Mouse (Mus musculus) embryonic fibroblast, embryonic 13.5 days (primary cell): ENCODE data around the gene Ubtd2. TPM values are rescaled to one million over a fixed set of nuclear protein-coding genes. Genes with fewer than 3 reads are reported as not detected.

Experiments
- H3K27ac ChIP-seq: 2 replicates; pipeline ENCODE4 v1.5.1; 2012; ENCODE audit warnings: low read length, control low read depth, inconsistent platforms; ENCODE audit not compliant: insufficient read depth
- H3K4me1 ChIP-seq: 2 replicates; pipeline ENCODE4 v1.6.1; 2011; ENCODE audit warnings: low read length; ENCODE audit not compliant: control insufficient read depth, insufficient read depth
- H3K4me3 ChIP-seq: 2 replicates; pipeline ENCODE4 v1.5.1; 2011; ENCODE audit warnings: mild to moderate bottlenecking, control low read depth, low read length; ENCODE audit not compliant: insufficient read depth
- CTCF ChIP-seq: IDR thresholded peaks from 2 replicates; pipeline ENCODE4 v1.5.1; 2011; ENCODE audit warnings: mild to moderate bottlenecking, control low read depth, low read length, moderate library complexity, borderline replicate concordance; ENCODE audit not compliant: insufficient read depth
- POLR2A ChIP-seq: IDR thresholded peaks from 2 replicates; pipeline ENCODE4 v1.6.1; 2011; ENCODE audit warnings: low read depth, mild to moderate bottlenecking, control low read depth, low read length, moderate library complexity
- polyA plus RNA-seq: library from polyadenylated mRNA; stranded (reverse); fragments of >200 nt; gene quantifications from 2 replicates; pipeline ENCODE4 v1.2.4, GENCODE M21; 2011; ENCODE audit warnings: low read depth; ENCODE audit not compliant: missing spikeins, insufficient read length

Ubtd2 gene
- polyA plus RNA-seq, 1 experiment: 47.0 TPM

- Histone ChIP-seq H3K4me3 (peak overlapping the region; percentile 95), H3K4me1 (peaks cover 4% of the 10 kb centered on the region)
- TF ChIP-seq POLR2A (peak; percentile 35), CTCF (no peak)
These were observed 454 bp downstream of the Ubtd2 start for GRCm38 (mm10) chr11:32455507-32456141.

GRCm38 (mm10) chr11:32456356-32456755, 1.2 kb downstream of the Ubtd2 start:
- Histone ChIP-seq H3K27ac (peak overlapping the region; percentile 87), H3K4me3 (peak overlapping the region; percentile 95), H3K4me1 (peaks cover 4% of the 10 kb centered on the region)
- no peak for TF ChIP-seq POLR2A
- no peak for TF ChIP-seq CTCF

More at GRCm38 (mm10) chr11:32455507-32456141, 454 bp downstream of the Ubtd2 start:
- peak overlapping the region; percentile 87 for H3K27ac ChIP-seq

GRCm38 (mm10) chr11:32464282-32464681, 9.1 kb downstream of the Ubtd2 start:
- Histone ChIP-seq H3K4me1 (no peaks in the 10 kb centered on the region), H3K27ac (no peak overlapping the region), H3K4me3 (no peak overlapping the region)
- TF ChIP-seq POLR2A (no peak), CTCF (no peak)

- Histone ChIP-seq H3K4me1 (peaks cover 3% of the 10 kb centered on the region; the same call in 1 of the 2 replicates), H3K4me3 (no peak overlapping the region), H3K27ac (no peak overlapping the region)
- TF ChIP-seq POLR2A (no peak), CTCF (no peak)
These were observed 16.8 kb downstream of the Ubtd2 start for GRCm38 (mm10) chr11:32471925-32472324.

GRCm38 (mm10) chr11:32474725-32475124, 19.6 kb downstream of the Ubtd2 start:
- TF ChIP-seq CTCF (no peak), POLR2A (no peak)
- no peak overlapping the region for H3K27ac ChIP-seq
- H3K4me1 ChIP-seq: peaks cover 3% of the 10 kb centered on the region; the same call in 1 of the 2 replicates
- H3K4me3 ChIP-seq: no peak overlapping the region

GRCm38 (mm10) chr11:32475487-32476236, 20.5 kb downstream of the Ubtd2 start:
- H3K4me3 ChIP-seq: no peak overlapping the region
- TF ChIP-seq POLR2A: no peak
- no peak for TF ChIP-seq CTCF
- peaks cover 3% of the 10 kb centered on the region; the same call in 1 of the 2 replicates for H3K4me1 ChIP-seq
- H3K27ac ChIP-seq: no peak overlapping the region

GRCm38 (mm10) chr11:32481525-32481924, 26.4 kb downstream of the Ubtd2 start:
- Histone ChIP-seq H3K4me1 (no peaks in the 10 kb centered on the region), H3K4me3 (no peak overlapping the region), H3K27ac (no peak overlapping the region)
- TF ChIP-seq CTCF (no peak), POLR2A (no peak)

- H3K27ac ChIP-seq: no peak overlapping the region
- H3K4me3 ChIP-seq: no peak overlapping the region
- TF ChIP-seq CTCF (no peak), POLR2A (no peak)
- H3K4me1 ChIP-seq: peaks cover 4% of the 10 kb centered on the region; the same call in 1 of the 2 replicates
These were observed 30.1 kb downstream of the Ubtd2 start for GRCm38 (mm10) chr11:32485290-32485689.

- Histone ChIP-seq H3K4me3 (no peak overlapping the region), H3K4me1 (peaks cover 4% of the 10 kb centered on the region; the same call in 1 of the 2 replicates), H3K27ac (no peak overlapping the region)
- TF ChIP-seq CTCF: no peak
- TF ChIP-seq POLR2A: no peak
These were observed 31.5 kb downstream of the Ubtd2 start for GRCm38 (mm10) chr11:32486621-32487020.

GRCm38 (mm10) chr11:32487501-32487900, 32.3 kb downstream of the Ubtd2 start:
- TF ChIP-seq CTCF: no peak
- TF ChIP-seq POLR2A: no peak
- Histone ChIP-seq H3K4me1 (peaks cover 4% of the 10 kb centered on the region; the same call in 1 of the 2 replicates), H3K4me3 (no peak overlapping the region), H3K27ac (no peak overlapping the region)
